Mouse (Mus musculus): ENCODE measurements at regions not wholly inside any gene's neighbourhood (a gene's known extent, or its start where the extent isn't known, plus 50 kb on each side); places are given as distances from the start of the nearest gene placed in this dataset.

DNA sequence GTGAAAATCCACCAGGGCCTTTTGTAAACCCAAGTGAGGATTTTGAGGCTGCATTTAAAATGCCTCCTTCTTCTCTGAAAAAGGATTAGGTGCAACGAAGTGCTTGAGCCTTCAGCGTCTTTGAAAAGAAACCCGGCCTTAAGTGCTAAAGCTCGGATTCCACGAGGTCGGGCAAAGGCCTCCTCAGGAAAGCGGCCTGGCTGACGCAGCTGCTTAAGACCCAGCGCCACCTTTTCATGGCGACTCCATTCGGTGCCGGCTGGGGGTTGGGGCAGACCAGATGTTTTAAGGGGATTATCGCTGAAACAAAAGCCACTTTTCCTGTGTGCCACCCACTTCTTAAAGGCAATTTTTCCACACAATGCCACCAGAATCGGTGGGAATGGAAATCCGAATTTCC lies 61.6 kb upstream of the 4932438H23Rik start:
- no peak for DNase-seq

DNA sequence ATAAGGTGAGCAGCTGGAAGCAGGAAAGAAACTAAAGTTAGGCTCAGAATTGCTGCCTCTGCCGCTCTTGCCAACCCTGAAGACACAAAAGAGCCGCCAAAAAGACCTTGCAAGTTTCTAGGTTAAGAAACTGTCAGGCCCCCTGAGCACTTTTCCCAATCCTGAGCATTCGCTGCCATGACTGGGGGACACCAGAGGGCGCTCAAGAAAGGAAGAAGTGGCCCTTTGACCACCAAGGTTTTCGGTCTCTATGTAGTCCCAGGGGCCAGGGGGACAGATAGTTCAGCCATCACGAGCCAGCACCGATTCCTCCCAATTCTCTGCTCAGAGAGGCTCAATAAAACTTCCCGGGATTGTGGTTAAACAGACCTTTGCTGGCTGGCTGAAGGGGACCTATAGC lies 64.6 kb upstream of the Olig2 start:
- no peak for DNase-seq

DNA sequence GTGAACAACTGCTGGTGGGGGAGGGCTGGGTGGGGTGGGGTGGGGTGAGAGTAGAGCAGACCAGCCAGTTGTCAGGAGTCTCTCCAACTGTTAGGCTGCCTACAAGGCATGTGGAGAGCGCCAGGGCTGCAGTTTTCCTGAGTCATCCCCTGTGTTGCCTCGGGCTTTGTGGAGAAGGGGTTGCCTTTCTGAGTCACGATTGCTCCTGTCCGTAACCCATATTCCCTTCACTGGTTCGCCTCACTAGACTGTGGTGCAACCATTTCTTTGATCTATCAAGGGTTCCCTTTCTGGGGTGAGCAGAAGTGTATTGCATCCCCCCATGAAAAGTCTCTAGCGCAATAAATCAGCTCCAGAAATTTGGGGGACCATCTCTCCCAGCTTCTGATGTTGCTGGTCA lies 63.6 kb upstream of the Olig2 start:
- DNase-seq, result no peak

DNA sequence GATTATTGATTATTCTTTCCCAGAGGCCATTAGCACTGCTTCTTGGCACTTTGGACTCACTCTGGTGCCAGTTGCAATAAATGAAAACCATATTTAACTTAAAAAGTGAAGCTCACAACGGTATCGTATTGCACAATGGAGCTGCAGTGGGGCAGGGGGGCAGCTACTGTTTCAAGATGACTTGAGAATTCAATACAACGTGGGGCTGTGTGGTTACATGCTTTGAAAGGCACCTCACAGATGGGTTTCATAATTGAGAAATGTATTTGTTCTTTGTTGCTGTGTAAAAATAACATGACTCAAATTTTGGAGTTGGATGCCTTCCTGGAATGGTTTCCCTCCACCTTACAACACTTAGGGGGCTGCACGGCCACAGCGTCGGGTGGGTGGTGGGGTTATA lies 62.9 kb upstream of the Olig2 start:
- no peak for DNase-seq

DNA sequence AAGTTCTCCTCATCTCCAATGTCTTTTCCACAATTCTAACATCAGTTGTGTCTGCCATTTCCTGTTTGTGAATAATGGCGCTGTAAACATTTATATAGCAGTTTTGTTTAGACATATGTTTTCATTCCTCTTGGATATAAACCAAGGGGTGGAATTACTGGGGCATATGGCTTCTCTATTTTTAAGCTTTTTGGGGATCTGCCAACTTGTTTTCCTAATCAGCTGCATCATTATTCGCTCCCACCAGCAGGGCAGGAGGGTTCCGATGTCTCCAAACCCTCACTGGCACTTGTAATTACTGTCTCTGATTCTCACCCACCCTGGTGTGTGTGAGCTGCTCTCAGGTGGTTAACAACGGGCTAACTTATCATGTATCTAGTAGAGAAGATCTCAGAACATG lies 59.4 kb upstream of the Olig2 start:
- no peak for DNase-seq

DNA sequence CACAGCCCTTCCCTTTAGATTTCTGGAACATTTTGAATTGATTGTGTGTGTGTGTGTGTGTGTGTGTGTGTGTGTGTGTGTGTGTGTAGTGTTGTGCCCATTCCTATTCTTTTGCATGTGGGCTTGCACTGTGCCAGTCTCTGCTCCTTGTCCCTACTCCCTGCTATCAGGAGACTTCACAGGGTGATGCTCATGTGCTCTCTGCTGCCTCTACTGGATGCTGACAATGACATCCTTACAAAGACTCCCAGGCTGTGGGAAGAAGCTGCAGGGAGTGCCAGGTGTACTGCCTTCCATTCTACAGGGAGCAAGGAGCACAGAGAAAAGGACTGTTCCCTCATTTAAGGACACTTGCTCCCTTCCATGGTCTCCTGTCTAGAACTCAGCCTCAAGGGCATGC lies 58.4 kb upstream of the Olig2 start:
- peak; percentile 38 for DNase-seq

DNA sequence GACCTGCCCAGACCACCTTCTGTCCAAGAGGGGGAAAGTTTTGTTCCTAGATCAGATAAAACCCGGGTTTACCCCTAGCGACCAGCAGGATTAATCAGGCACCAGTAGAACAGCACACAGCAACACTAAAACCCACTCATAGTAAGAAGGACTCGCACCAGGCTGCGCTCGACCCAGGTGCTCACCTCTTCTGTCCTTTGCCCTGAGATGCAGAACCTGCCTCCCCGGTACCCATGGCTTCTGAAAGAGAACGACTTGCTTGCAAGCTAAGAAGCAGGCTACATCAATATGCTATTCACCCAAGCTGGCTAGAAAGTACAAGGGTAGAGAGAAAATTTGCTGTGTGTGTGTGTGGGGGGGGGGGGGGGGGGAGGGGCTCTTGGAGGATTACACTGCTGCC lies 56.9 kb upstream of the Olig2 start:
- DNase-seq, result no peak

DNA sequence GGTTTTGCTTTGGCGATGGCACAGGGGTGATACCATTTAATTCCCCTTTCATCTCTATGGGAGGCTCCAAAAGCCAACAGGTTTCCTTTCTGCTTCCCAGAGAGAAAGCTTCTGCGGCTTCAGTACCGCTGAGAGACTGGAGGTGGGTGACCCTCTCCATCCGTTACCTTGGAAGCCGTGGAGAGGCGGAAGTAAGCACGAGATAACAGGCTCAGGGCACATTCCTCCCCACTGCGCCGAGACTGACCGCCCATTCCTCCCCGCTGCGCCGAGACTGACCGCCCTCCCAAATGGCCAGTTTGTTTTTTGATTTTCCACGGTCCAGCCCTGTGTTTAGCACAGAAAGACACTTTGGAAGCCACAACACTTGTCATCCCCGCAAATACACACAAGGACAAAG lies 55.4 kb upstream of the Olig2 start:
- no peak for DNase-seq

DNA sequence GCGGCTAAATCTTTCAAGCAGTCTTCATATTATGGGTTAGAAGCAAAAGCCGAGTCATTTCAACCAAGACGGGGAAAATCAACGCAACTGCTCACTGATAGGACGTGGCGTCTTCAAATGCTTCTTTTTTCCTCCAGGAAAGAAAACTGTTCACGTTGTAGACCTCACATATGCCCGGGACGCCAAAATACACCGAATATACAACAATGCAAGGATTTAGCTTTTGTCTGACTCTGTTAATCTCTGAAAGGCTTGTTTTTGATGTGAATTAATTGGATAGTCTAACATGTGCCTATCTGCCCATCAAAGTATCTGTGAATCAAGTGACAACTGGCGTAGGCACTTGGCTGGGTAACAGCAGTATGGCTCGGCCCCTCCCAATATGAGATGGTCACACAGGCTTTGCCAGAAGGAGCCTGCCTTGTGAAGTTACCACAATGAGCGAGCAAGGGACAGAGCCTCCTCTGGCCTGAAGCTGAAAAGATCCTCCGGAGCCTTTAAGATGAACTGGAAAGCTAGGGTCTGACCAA lies 53.3 kb upstream of the Olig2 start:
- no peak for DNase-seq

DNA sequence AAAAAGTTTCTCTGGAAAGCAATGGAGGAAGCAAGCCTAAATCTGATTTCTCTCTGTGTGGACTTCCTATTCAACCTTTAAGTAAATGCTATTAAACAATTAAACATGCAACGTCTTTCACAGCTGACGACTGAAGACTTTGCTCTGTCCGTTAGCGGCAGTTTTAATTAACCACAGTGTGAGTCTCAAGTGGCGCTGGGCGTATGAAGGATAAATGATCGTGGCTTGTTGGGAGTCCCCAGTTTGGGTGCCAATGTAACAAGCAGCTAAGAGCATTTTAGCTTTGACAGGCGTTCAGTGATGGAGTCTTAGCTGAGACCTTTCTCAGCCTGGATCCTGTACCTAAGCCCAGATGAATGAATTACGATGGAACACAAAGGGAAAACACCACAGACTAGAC lies 52.7 kb upstream of the Olig2 start:
- no peak for DNase-seq

DNA sequence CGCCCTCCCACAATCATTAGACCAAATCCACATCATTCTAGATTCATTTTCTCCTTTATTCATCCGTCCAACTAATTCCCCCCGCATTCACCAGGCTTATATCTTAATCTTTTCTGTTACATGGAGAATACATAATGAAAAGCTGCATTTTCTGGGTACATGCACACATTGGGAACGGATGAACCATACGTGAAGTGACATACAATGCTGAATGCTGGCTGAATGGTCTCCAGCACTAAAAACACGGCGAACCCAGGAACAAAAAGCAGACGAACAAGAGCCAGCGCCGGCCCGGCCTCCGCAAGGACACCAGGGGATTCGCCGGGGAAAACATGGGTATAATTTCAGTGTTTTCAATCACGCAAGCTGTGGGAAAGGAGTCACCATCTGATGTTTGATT lies 52.0 kb upstream of the Olig2 start:
- no peak for DNase-seq

DNA sequence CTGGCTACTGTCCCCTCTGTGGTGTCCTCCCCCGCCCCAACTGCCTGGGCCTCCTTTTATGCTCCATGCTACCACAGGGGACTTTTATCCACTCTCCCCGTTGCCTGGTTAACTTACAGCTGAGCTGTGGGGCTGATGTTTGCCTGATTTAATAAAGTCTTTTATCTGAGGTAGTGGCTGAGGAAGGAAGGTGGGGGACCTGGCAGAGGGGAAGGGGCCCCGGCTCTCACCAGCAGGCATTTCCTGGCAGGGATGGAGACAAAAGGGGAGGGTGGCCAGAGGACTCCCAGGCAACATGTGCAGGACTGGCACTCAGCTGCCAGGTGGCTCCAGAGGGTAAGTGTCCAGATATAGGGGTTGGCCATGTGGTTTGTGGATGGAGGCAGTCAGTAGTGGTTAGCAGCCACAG lies 51.4 kb upstream of the Olig2 start:
- no peak for DNase-seq

DNA sequence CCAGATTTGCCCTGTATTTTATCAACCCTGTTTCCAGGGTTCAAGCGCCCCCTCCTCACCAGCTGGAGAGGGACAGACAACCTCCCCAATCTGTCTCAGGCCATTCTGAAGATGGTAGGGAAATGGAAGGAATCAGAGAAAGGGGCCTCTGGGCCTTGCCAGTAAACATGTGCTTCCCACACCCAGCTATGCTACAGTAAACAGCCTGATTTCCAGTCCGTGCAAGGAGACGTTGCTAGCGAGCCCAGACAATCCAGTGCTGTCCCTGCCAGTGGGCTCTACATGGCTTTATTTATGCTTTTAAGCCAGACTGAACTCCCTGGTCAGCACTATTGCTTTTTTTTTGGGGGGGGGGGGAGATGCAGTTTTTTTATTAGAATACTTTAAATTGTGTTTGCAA lies 50.9 kb upstream of the Olig2 start:
- DNase-seq, result no peak
